Mouse (Mus musculus): ENCODE results near the gene Nxf1.

DNA sequence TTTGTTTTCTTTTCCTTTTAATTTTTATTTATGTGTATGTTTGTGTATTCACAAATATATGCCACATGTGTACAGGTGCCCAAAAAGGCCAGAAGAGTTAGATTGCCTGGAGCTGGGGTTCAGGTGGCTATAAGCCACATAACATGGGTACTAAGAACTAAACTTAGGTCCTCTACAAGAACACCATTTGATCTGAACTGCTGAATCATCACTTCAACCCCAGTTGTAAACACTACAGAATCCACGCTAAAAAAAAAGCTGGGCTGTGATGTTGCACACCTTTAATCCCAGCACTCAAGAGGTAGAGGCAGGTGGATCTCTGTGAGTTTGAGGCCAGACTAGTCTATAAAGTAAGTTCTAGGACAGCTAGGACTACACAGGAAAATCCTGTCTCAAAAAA, 35.5 kb upstream of the Nxf1 start:
- TF ChIP-seq POLR2AphosphoS5 (IDR thresholded peaks at IDR 0.05; ENCODE audit: insufficient replicate concordance, low read depth, low read length) (no peak), CTCF (IDR thresholded peaks at IDR 0.05; ENCODE audit: low read depth, low read length) (no peak)
